Mouse (Mus musculus) frontal cortex, postnatal 25 days (tissue): ENCODE data around the gene Tbx10.
A peak's percentile ranks its signal among the peaks of the same experiment; 100 is the strongest.
"Not testable (repeated sequence)": the region's sequence is repeated elsewhere in the genome, so short reads cannot be mapped to it uniquely, and the experiment has no call there.

Experiments used
- DNase-seq, 2 experiments: peaks; one replicate each; pipeline ENCODE4 v3.0.0; 2022; ENCODE audit warnings: low spot score in 2 of 2

Tbx10 gene

GRCm38 (mm10) chr19:3992416-3992815, at the start of gene Tbx10:
Gene Tbx10, plus strand, starts transcription at chr19:3992752.
- no peak for DNase-seq

- DNase-seq: no peak
Measured at GRCm38 (mm10) chr19:3942986-3943735, 49.4 kb upstream of the Tbx10 start.

- DNase-seq: no peak
Measured at GRCm38 (mm10) chr19:3945872-3946564, 46.5 kb upstream of the Tbx10 start.

- peak; percentile 49 to 70 for DNase-seq
Measured at GRCm38 (mm10) chr19:3946715-3947114, 45.8 kb upstream of the Tbx10 start.

- DNase-seq: no peak
Measured at GRCm38 (mm10) chr19:3947813-3948212, 44.7 kb upstream of the Tbx10 start.

- DNase-seq: no peak
Measured at GRCm38 (mm10) chr19:3948546-3948945, 44.0 kb upstream of the Tbx10 start.

GRCm38 (mm10) chr19:3950331-3950730, 42.2 kb upstream of the Tbx10 start:
- DNase-seq: no peak

- no peak for DNase-seq
Measured at GRCm38 (mm10) chr19:3951461-3951860, 41.1 kb upstream of the Tbx10 start.

GRCm38 (mm10) chr19:3952099-3952498, 40.5 kb upstream of the Tbx10 start:
- DNase-seq: no peak

- DNase-seq: no peak
Measured at GRCm38 (mm10) chr19:3955033-3955432, 37.5 kb upstream of the Tbx10 start.

- DNase-seq: no peak
Measured at GRCm38 (mm10) chr19:3955804-3956203, 36.7 kb upstream of the Tbx10 start.

- DNase-seq: not testable (repeated sequence)
Measured at GRCm38 (mm10) chr19:3957296-3958036, 35.1 kb upstream of the Tbx10 start.

GRCm38 (mm10) chr19:3958470-3958869, 34.1 kb upstream of the Tbx10 start, which contains the start of gene Aldh3b3:
Gene Aldh3b3, plus strand, starts transcription at chr19:3958645.
- no peak for DNase-seq

GRCm38 (mm10) chr19:3959030-3959429, 33.5 kb upstream of the Tbx10 start:
- DNase-seq: no peak

GRCm38 (mm10) chr19:3960211-3960610, 32.3 kb upstream of the Tbx10 start:
- no peak for DNase-seq

GRCm38 (mm10) chr19:3961805-3962204, 30.7 kb upstream of the Tbx10 start:
- not testable (repeated sequence) for DNase-seq

GRCm38 (mm10) chr19:3962469-3962868, 30.1 kb upstream of the Tbx10 start:
- no peak for DNase-seq

- DNase-seq: no peak
Measured at GRCm38 (mm10) chr19:3964030-3964429, 28.5 kb upstream of the Tbx10 start.

- no peak for DNase-seq
Measured at GRCm38 (mm10) chr19:3966330-3967075, 26.0 kb upstream of the Tbx10 start.

GRCm38 (mm10) chr19:3967258-3967657, 25.3 kb upstream of the Tbx10 start:
- DNase-seq: no peak

GRCm38 (mm10) chr19:3972229-3972628, 20.3 kb upstream of the Tbx10 start, which contains the start of gene Aldh3b2:
Gene Aldh3b2, plus strand, starts transcription at chr19:3972328.
- no peak for DNase-seq

- not testable (repeated sequence) for DNase-seq
Measured at GRCm38 (mm10) chr19:3974608-3975007, 17.9 kb upstream of the Tbx10 start.
